Mouse (Mus musculus) cerebellum, adult 2 months (tissue): ENCODE data around the gene Rassf1.

Experiments used
- CTCF ChIP-seq: fragments of 200-500 bp; IDR thresholded peaks from 2 replicates; pipeline ENCODE4 v1.5.1; 2011; ENCODE audit warnings: low read depth, mild to moderate bottlenecking, control low read depth, low read length, moderate library complexity, borderline replicate concordance; ENCODE audit not compliant: insufficient read depth
- POLR2A ChIP-seq: fragments of 200-500 bp; IDR thresholded peaks from 2 replicates; pipeline ENCODE4 v1.6.1; 2011; ENCODE audit warnings: low read length, control low read depth, borderline replicate concordance; ENCODE audit not compliant: insufficient read depth

DNA sequence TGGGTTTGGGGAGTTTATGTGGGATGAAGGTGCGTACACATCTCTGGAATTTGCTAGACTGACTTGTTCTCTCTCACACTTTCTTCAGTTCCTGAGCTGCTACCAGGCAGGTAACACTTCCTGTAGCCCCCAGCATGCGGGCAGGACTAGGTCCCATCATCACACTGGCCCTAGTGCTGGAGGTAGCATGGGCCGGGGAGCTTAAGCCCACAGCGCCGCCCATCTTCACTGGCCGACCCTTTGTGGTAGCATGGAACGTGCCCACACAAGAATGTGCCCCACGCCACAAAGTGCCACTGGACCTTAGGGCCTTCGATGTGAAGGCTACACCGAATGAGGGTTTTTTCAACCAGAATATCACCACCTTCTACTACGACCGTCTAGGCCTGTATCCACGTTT lies 18.7 kb downstream of the Rassf1 start:
- TF ChIP-seq CTCF, result no peak
- TF ChIP-seq POLR2A, result no peak
